ENCODE assay signal across 17 mouse cellular contexts in genomic region chr19:53197766-53198165, GRCm38 (mm10). TPM values are rescaled to one million over a fixed set of nuclear protein-coding genes. Genes with fewer than 3 reads are reported as not detected.
DNase-seq lines count a peak whose midpoint lies in the region; ATAC-seq and TF ChIP-seq lines count a peak whose summit lies in the region.
"Had no signal": no experiment of that assay in that cellular context is flagged by ENCODE, and none has a peak within 500 bp of the region (broad histone marks: within the 10 kb centered on the region; RNA-seq: fewer than 3 reads in every experiment).

No protein-coding gene starts in this region.

- 73% methylated on average over 7 of the region's 7 CpGs for WGBS in kidney, embryonic 16.5 days
- WGBS in liver, embryonic 11.5 days: 77% methylated on average over 7 of the region's 7 CpGs
- 75% methylated on average over 7 of the region's 7 CpGs for WGBS in liver, embryonic 16.5 days (ENCODE audit: insufficient replicate concordance)

- H3K9me3 ChIP-seq in kidney, embryonic 16.5 days (ENCODE audit: low read length): no peaks in the 10 kb centered on the region
- no peaks in the 10 kb centered on the region for H3K9me3 ChIP-seq in liver, embryonic 11.5 days (ENCODE audit: control insufficient read depth, low read length)
- H3K9me3 ChIP-seq in liver, embryonic 16.5 days (replicated peaks; ENCODE audit: control insufficient read depth, low read length): no peaks in the 10 kb centered on the region
- H3K9me3 ChIP-seq: hindbrain, embryonic 12.5 days; neural tube, embryonic 12.5 days had no signal

- H3K36me3 ChIP-seq in kidney, embryonic 16.5 days (ENCODE audit: insufficient read depth, low read length): peaks cover 4% of the 10 kb centered on the region
- H3K36me3 ChIP-seq in liver, embryonic 11.5 days (ENCODE audit: control insufficient read depth, insufficient read depth, low read length): peaks cover 5% of the 10 kb centered on the region; the same call in 1 of the 2 replicates
- no peaks in the 10 kb centered on the region; the same call in 1 of the 2 replicates for H3K36me3 ChIP-seq in liver, embryonic 16.5 days (ENCODE audit: control insufficient read depth, insufficient read depth)
- H3K36me3 ChIP-seq: hindbrain, embryonic 12.5 days; neural tube, embryonic 12.5 days had no signal

- H3K4me3 ChIP-seq in gastrocnemius, adult 2 months: no peak overlapping the region
- H3K4me3 ChIP-seq in kidney, embryonic 16.5 days (ENCODE audit: low read length): no peak overlapping the region
- no peak overlapping the region for H3K4me3 ChIP-seq in liver, embryonic 11.5 days (ENCODE audit: low read depth, low read length)
- no peak overlapping the region for H3K4me3 ChIP-seq in liver, embryonic 16.5 days (ENCODE audit: low read depth, low read length)
- H3K4me3 ChIP-seq: hindbrain, embryonic 12.5 days; neural tube, embryonic 12.5 days had no signal

- H3K4me1 ChIP-seq in kidney, embryonic 16.5 days (ENCODE audit: insufficient read depth, low read length): peaks cover 8% of the 10 kb centered on the region; the same call in 1 of the 2 replicates
- H3K4me1 ChIP-seq in liver, embryonic 11.5 days (replicated peaks; ENCODE audit: control insufficient read depth, insufficient read depth, low read length): peaks cover 22% of the 10 kb centered on the region
- H3K4me1 ChIP-seq in liver, embryonic 16.5 days (ENCODE audit: control insufficient read depth, low read depth, low read length): peaks cover 37% of the 10 kb centered on the region

- no peak overlapping the region for H3K9ac ChIP-seq in kidney, embryonic 16.5 days (replicated peaks; ENCODE audit: low read length)
- no peak overlapping the region for H3K9ac ChIP-seq in liver, embryonic 11.5 days (ENCODE audit: low read depth, low read length)
- no peak overlapping the region for H3K9ac ChIP-seq in liver, embryonic 16.5 days (ENCODE audit: low read depth, low read length)
- H3K9ac ChIP-seq: hindbrain, embryonic 12.5 days; neural tube, embryonic 12.5 days had no signal

- ATAC-seq in kidney, embryonic 16.5 days (ENCODE audit: low FRiP score, low TSS enrichment): no peak
- ATAC-seq in liver, embryonic 11.5 days (replicated peaks; ENCODE audit: low FRiP score): no peak
- ATAC-seq in liver, embryonic 16.5 days (ENCODE audit: low read depth): no peak
- ATAC-seq: intestine, embryonic 16.5 days; Patski had no signal

- no peak for TF ChIP-seq CTCF in gastrocnemius, adult 2 months (IDR thresholded peaks at IDR 0.05)

- peak overlapping the region; percentile 84 for H3K27ac ChIP-seq in gastrocnemius, adult 2 months
- H3K27ac ChIP-seq in kidney, embryonic 16.5 days (ENCODE audit: low read length): no peak overlapping the region
- H3K27ac ChIP-seq in liver, embryonic 11.5 days (ENCODE audit: low read depth, low read length): 0 out of 2 replicates have a peak overlapping the region, but pooled peaks have one; percentile 0
- peak overlapping the region; percentile 5; the same call in 1 of the 2 replicates for H3K27ac ChIP-seq in liver, embryonic 16.5 days (ENCODE audit: low read length)
- H3K27ac ChIP-seq: hindbrain, embryonic 12.5 days; neural tube, embryonic 12.5 days had no signal

- no peaks in the 10 kb centered on the region for H3K27me3 ChIP-seq in kidney, embryonic 16.5 days (ENCODE audit: insufficient read depth, low read length)
- no peaks in the 10 kb centered on the region for H3K27me3 ChIP-seq in liver, embryonic 11.5 days (replicated peaks; ENCODE audit: control insufficient read depth, insufficient read depth, low read length)
- H3K27me3 ChIP-seq in liver, embryonic 16.5 days (ENCODE audit: control insufficient read depth, insufficient read depth, low read depth, low read length): no peaks in the 10 kb centered on the region
- H3K27me3 ChIP-seq: hindbrain, embryonic 12.5 days; neural tube, embryonic 12.5 days; Patski had no signal

- H3K4me2 ChIP-seq in kidney, embryonic 16.5 days (replicated peaks; ENCODE audit: low read depth, low read length): no peak overlapping the region
- no peak overlapping the region for H3K4me2 ChIP-seq in liver, embryonic 11.5 days
- H3K4me2 ChIP-seq in liver, embryonic 16.5 days (ENCODE audit: low read depth, low read length): no peak overlapping the region
- H3K4me2 ChIP-seq: hindbrain, embryonic 12.5 days; neural tube, embryonic 12.5 days had no signal

- intact Hi-C loops in gastrocnemius, adult 2 months (cut with DNase I): no loop called here
- intact Hi-C loops in gastrocnemius, postnatal 14 days (cut with DNase I; ENCODE audit: low total_unique reads): no loop called here

- DNase-seq in gastrocnemius, adult 2 months: no peak
- no peak for DNase-seq in gastrocnemius, postnatal 14 days
- peak; percentile 58 for DNase-seq in kidney, adult 11 months
- DNase-seq in liver, embryonic 11.5 days (ENCODE audit: low spot score): no peak
- no peak for DNase-seq in liver
- DNase-seq in thymus, postnatal 36 days: no peak
- DNase-seq: cerebellum, postnatal 36 days; gastrocnemius, postnatal 10 days; left cerebral cortex, postnatal 4 days; lung, adult 18-20 months; right cerebral cortex, postnatal 14 days had no signal

RNA-seq across cellular contexts. Expression of gene Add3, which starts 57.5 kb away (rescaled TPM):
- total RNA-seq in gastrocnemius, adult 2 months (2021): 10 to 100 TPM; 17.0 to 29.5 TPM
- total RNA-seq in gastrocnemius, postnatal 14 days (2021): 10 to 100 TPM; 31.6 to 45.4 TPM
- polyA plus RNA-seq in kidney, embryonic 16.5 days (2015; fragmentation: Nextera tagmentation; extraction: Ambion mirVana): 85.1 and 87.0 TPM in 2 replicates
- polyA plus RNA-seq in liver, embryonic 11.5 days (2014; fragmentation: Nextera tagmentation; extraction: Ambion mirVana): 65.0 and 69.0 TPM in 2 replicates
- 26.2 and 28.4 TPM in 2 replicates for polyA plus RNA-seq in liver, embryonic 16.5 days (2015; fragmentation: Nextera tagmentation; extraction: Ambion mirVana)
